Mouse (Mus musculus): ENCODE results near the gene Lpcat3. TPM values are rescaled to one million over a fixed set of nuclear protein-coding genes. Genes with fewer than 3 reads are reported as not detected.
"Not testable (repeated sequence)": the region's sequence is repeated elsewhere in the genome, so short reads cannot be mapped to it uniquely, and the experiment has no call there.

The Lpcat3 gene
- total RNA-seq (2014; fragmentation: Nextera tagmentation) (108 and 198 TPM in 2 replicates), total RNA-seq (2017) (95.7 and 101 TPM in 2 replicates), polyA plus RNA-seq (2012) (123 and 147 TPM in 2 replicates)

- peak; percentile 89 for ATAC-seq (ENCODE audit: extremely low read depth, insufficient number of reproducible peaks, low FRiP score, poor library complexity, severe bottlenecking)
- no peak for TF ChIP-seq GATA1 (IDR thresholded peaks at IDR 0.05; ENCODE audit: borderline replicate concordance, low read length)
- TF ChIP-seq CTCF (IDR thresholded peaks at IDR 0.05; ENCODE audit: low read depth, low read length): peak; percentile 43; the same call in 1 of the 2 replicates
- peak; percentile 97 for DNase-seq (ENCODE audit: low spot score)
- H3K27me3 ChIP-seq (ENCODE audit: insufficient read depth, low read length): no peaks in the 10 kb centered on the region
- no peaks in the 10 kb centered on the region for H3K9me3 ChIP-seq (replicated peaks)
- H3K36me3 ChIP-seq (replicated peaks): peaks cover 30% of the 10 kb centered on the region
- peaks cover 45% of the 10 kb centered on the region for H3K4me1 ChIP-seq (ENCODE audit: insufficient read depth, low read depth, low read length)
- H3K4me3 ChIP-seq (ENCODE audit: low read depth, low read length): peak within 1 kb of the TSS; percentile 89
Observed at GRCm38 (mm10) chr6:124662477-124663423, at the start of gene Lpcat3. Gene Lpcat3, plus strand, starts transcription at chr6:124663027.

- no peak for DNase-seq (ENCODE audit: low spot score)
- ATAC-seq (ENCODE audit: extremely low read depth, insufficient number of reproducible peaks, low FRiP score, poor library complexity, severe bottlenecking): no peak
- H3K27me3 ChIP-seq (ENCODE audit: insufficient read depth, low read length): peaks cover 5% of the 10 kb centered on the region
- H3K36me3 ChIP-seq (replicated peaks): no peaks in the 10 kb centered on the region
- H3K9me3 ChIP-seq (replicated peaks): no peaks in the 10 kb centered on the region
- no peak overlapping the region for H3K4me3 ChIP-seq (ENCODE audit: low read depth, low read length)
- H3K4me1 ChIP-seq (ENCODE audit: insufficient read depth, low read depth, low read length): no peaks in the 10 kb centered on the region
- no peak for TF ChIP-seq GATA1 (IDR thresholded peaks at IDR 0.05; ENCODE audit: borderline replicate concordance, low read length)
- TF ChIP-seq POLR2AphosphoS5 (IDR thresholded peaks at IDR 0.05; ENCODE audit: insufficient replicate concordance, low read depth, low read length): no peak
- no peak for TF ChIP-seq TAL1 (conservative IDR thresholded peaks at IDR 0.05; ENCODE audit: low read depth, low read length)
- TF ChIP-seq GATA2 (IDR thresholded peaks at IDR 0.05; ENCODE audit: borderline replicate concordance, low read depth, low read length): no peak
- no peak for TF ChIP-seq CTCF (IDR thresholded peaks at IDR 0.05; ENCODE audit: low read depth, low read length)
Observed at GRCm38 (mm10) chr6:124625612-124626011, 37.2 kb upstream of the Lpcat3 start.

GRCm38 (mm10) chr6:124626184-124626583, 36.6 kb upstream of the Lpcat3 start:
- not testable (repeated sequence) for H3K4me1 ChIP-seq (ENCODE audit: insufficient read depth, low read depth, low read length); ATAC-seq (ENCODE audit: extremely low read depth, insufficient number of reproducible peaks, low FRiP score, poor library complexity, severe bottlenecking); H3K4me3 ChIP-seq (ENCODE audit: low read depth, low read length); H3K9me3 ChIP-seq (replicated peaks); H3K36me3 ChIP-seq (replicated peaks); DNase-seq (ENCODE audit: low spot score); H3K27me3 ChIP-seq (ENCODE audit: insufficient read depth, low read length)

GRCm38 (mm10) chr6:124630763-124631162, 32.1 kb upstream of the Lpcat3 start:
- Histone ChIP-seq H3K9me3 (replicated peaks) (no peaks in the 10 kb centered on the region), H3K4me1 (ENCODE audit: insufficient read depth, low read depth, low read length) (no peaks in the 10 kb centered on the region), H3K36me3 (replicated peaks) (no peaks in the 10 kb centered on the region), H3K4me3 (ENCODE audit: low read depth, low read length) (no peak overlapping the region), H3K27me3 (ENCODE audit: insufficient read depth, low read length) (peaks cover 10% of the 10 kb centered on the region)
- DNase-seq (ENCODE audit: low spot score) (no peak), ATAC-seq (ENCODE audit: extremely low read depth, insufficient number of reproducible peaks, low FRiP score, poor library complexity, severe bottlenecking) (no peak)
- no peak for TF ChIP-seq TAL1 (conservative IDR thresholded peaks at IDR 0.05; ENCODE audit: low read depth, low read length)
- no peak for TF ChIP-seq GATA1 (IDR thresholded peaks at IDR 0.05; ENCODE audit: borderline replicate concordance, low read length)
- no peak for TF ChIP-seq GATA2 (IDR thresholded peaks at IDR 0.05; ENCODE audit: borderline replicate concordance, low read depth, low read length)
- TF ChIP-seq CTCF (IDR thresholded peaks at IDR 0.05; ENCODE audit: low read depth, low read length): no peak
- TF ChIP-seq POLR2AphosphoS5 (IDR thresholded peaks at IDR 0.05; ENCODE audit: insufficient replicate concordance, low read depth, low read length): no peak

- H3K4me1 ChIP-seq (ENCODE audit: insufficient read depth, low read depth, low read length); H3K36me3 ChIP-seq (replicated peaks); H3K4me3 ChIP-seq (ENCODE audit: low read depth, low read length); H3K9me3 ChIP-seq (replicated peaks); DNase-seq (ENCODE audit: low spot score); ATAC-seq (ENCODE audit: extremely low read depth, insufficient number of reproducible peaks, low FRiP score, poor library complexity, severe bottlenecking): not testable (repeated sequence)
- peaks cover 15% of the 10 kb centered on the region for H3K27me3 ChIP-seq (ENCODE audit: insufficient read depth, low read length)
Observed at GRCm38 (mm10) chr6:124635985-124636384, 26.8 kb upstream of the Lpcat3 start, which contains the start of gene C1s2. Gene C1s2, minus strand, starts transcription at chr6:124636085.

GRCm38 (mm10) chr6:124636858-124637460, 25.9 kb upstream of the Lpcat3 start:
- not testable (repeated sequence) for DNase-seq (ENCODE audit: low spot score); ATAC-seq (ENCODE audit: extremely low read depth, insufficient number of reproducible peaks, low FRiP score, poor library complexity, severe bottlenecking); H3K4me1 ChIP-seq (ENCODE audit: insufficient read depth, low read depth, low read length); H3K4me3 ChIP-seq (ENCODE audit: low read depth, low read length); H3K36me3 ChIP-seq (replicated peaks); H3K9me3 ChIP-seq (replicated peaks)
- H3K27me3 ChIP-seq (ENCODE audit: insufficient read depth, low read length): peaks cover 15% of the 10 kb centered on the region

GRCm38 (mm10) chr6:124640041-124640440, 22.8 kb upstream of the Lpcat3 start:
- Histone ChIP-seq H3K4me1 (ENCODE audit: insufficient read depth, low read depth, low read length) (peaks cover 4% of the 10 kb centered on the region), H3K9me3 (replicated peaks) (no peaks in the 10 kb centered on the region), H3K36me3 (replicated peaks) (no peaks in the 10 kb centered on the region), H3K27me3 (ENCODE audit: insufficient read depth, low read length) (peaks cover 9% of the 10 kb centered on the region), H3K4me3 (ENCODE audit: low read depth, low read length) (no peak overlapping the region)
- TF ChIP-seq TAL1 (conservative IDR thresholded peaks at IDR 0.05; ENCODE audit: low read depth, low read length): no peak
- TF ChIP-seq GATA2 (IDR thresholded peaks at IDR 0.05; ENCODE audit: borderline replicate concordance, low read depth, low read length): no peak
- no peak for TF ChIP-seq POLR2AphosphoS5 (IDR thresholded peaks at IDR 0.05; ENCODE audit: insufficient replicate concordance, low read depth, low read length)
- TF ChIP-seq GATA1 (IDR thresholded peaks at IDR 0.05; ENCODE audit: borderline replicate concordance, low read length): no peak
- ATAC-seq (ENCODE audit: extremely low read depth, insufficient number of reproducible peaks, low FRiP score, poor library complexity, severe bottlenecking): no peak; the same call in 1 of the 2 replicates
- DNase-seq (ENCODE audit: low spot score): no peak
